Mouse (Mus musculus): ENCODE measurements around the gene Gmpr2.
A peak's percentile ranks its signal among the peaks of the same experiment; 100 is the strongest.

Gene Gmpr2

GRCm38 (mm10) chr14:55671833-55672740 lies at the start of gene Gmpr2, which contains the start of gene Nedd8:
TSS of gene Gmpr2 (plus strand) at chr14:55671941.
TSS of gene Nedd8 (minus strand) at chr14:55672124.
- peak; percentile 95 to 98 for DNase-seq (ENCODE audit: low spot score in 2 of 2)

GRCm38 (mm10) chr14:55628077-55628827 lies 43.5 kb upstream of the Gmpr2 start:
- no peak for DNase-seq (ENCODE audit: low spot score in 2 of 2)

- DNase-seq (ENCODE audit: low spot score in 2 of 2): no peak
Measured at GRCm38 (mm10) chr14:55629312-55629711, 42.4 kb upstream of the Gmpr2 start.

- DNase-seq (ENCODE audit: low spot score in 2 of 2): peak; percentile 47 to 54
Measured at GRCm38 (mm10) chr14:55634874-55635522, 36.7 kb upstream of the Gmpr2 start.

GRCm38 (mm10) chr14:55635523-55636007 lies 36.2 kb upstream of the Gmpr2 start, which contains the start of gene Ipo4:
TSS of gene Ipo4 (minus strand) at chr14:55635957.
- DNase-seq (ENCODE audit: low spot score in 2 of 2): peak; percentile 94 to 95

GRCm38 (mm10) chr14:55637795-55638194 lies 33.9 kb upstream of the Gmpr2 start, which contains the start of gene Gm49378:
TSS of gene Gm49378 (minus strand) at chr14:55637895.
- no peak for DNase-seq (ENCODE audit: low spot score in 2 of 2)

GRCm38 (mm10) chr14:55640816-55641215 lies 30.9 kb upstream of the Gmpr2 start:
- no peak for DNase-seq (ENCODE audit: low spot score in 2 of 2)

- no peak for DNase-seq (ENCODE audit: low spot score in 2 of 2)
Measured at GRCm38 (mm10) chr14:55641291-55641690, 30.4 kb upstream of the Gmpr2 start.

GRCm38 (mm10) chr14:55642679-55643059 lies 29.1 kb upstream of the Gmpr2 start:
- DNase-seq (ENCODE audit: low spot score in 2 of 2): no peak

GRCm38 (mm10) chr14:55643060-55643907 lies 28.5 kb upstream of the Gmpr2 start, which contains the start of gene Tm9sf1:
TSS of gene Tm9sf1 (minus strand) at chr14:55643806.
- peak; percentile 85 to 86 for DNase-seq (ENCODE audit: low spot score in 2 of 2)

- no peak for DNase-seq (ENCODE audit: low spot score in 2 of 2)
Measured at GRCm38 (mm10) chr14:55644261-55644888, 27.4 kb upstream of the Gmpr2 start.

GRCm38 (mm10) chr14:55649884-55650283 lies 21.9 kb upstream of the Gmpr2 start, which contains the start of gene Tssk4:
TSS of gene Tssk4 (plus strand) at chr14:55650184.
- no peak for DNase-seq (ENCODE audit: low spot score in 2 of 2)

GRCm38 (mm10) chr14:55651528-55651927 lies 20.2 kb upstream of the Gmpr2 start:
- no peak for DNase-seq (ENCODE audit: low spot score in 2 of 2)

- no peak for DNase-seq (ENCODE audit: low spot score in 2 of 2)
Measured at GRCm38 (mm10) chr14:55656935-55657334, 14.8 kb upstream of the Gmpr2 start.

- no peak for DNase-seq (ENCODE audit: low spot score in 2 of 2)
Measured at GRCm38 (mm10) chr14:55658011-55658410, 13.7 kb upstream of the Gmpr2 start.

- peak; percentile 91 for DNase-seq (ENCODE audit: low spot score in 2 of 2)
Measured at GRCm38 (mm10) chr14:55659960-55660573, 11.7 kb upstream of the Gmpr2 start, which contains the start of gene Mdp1. TSS of gene Mdp1 (minus strand) at chr14:55660508.

GRCm38 (mm10) chr14:55660636-55661035 lies 11.1 kb upstream of the Gmpr2 start:
- DNase-seq (ENCODE audit: low spot score in 2 of 2): no peak

GRCm38 (mm10) chr14:55671486-55671832 lies 282 bp upstream of the Gmpr2 start:
- DNase-seq (ENCODE audit: low spot score in 2 of 2): peak in 1 of 2 experiments; percentile 73

- DNase-seq (ENCODE audit: low spot score in 2 of 2): no peak
Measured at GRCm38 (mm10) chr14:55672741-55673060, 960 bp downstream of the Gmpr2 start.

- no peak for DNase-seq (ENCODE audit: low spot score in 2 of 2)
Measured at GRCm38 (mm10) chr14:55677615-55678014, 5.9 kb downstream of the Gmpr2 start.
